Mouse (Mus musculus): ENCODE data around the gene Fam20a.

DNA sequence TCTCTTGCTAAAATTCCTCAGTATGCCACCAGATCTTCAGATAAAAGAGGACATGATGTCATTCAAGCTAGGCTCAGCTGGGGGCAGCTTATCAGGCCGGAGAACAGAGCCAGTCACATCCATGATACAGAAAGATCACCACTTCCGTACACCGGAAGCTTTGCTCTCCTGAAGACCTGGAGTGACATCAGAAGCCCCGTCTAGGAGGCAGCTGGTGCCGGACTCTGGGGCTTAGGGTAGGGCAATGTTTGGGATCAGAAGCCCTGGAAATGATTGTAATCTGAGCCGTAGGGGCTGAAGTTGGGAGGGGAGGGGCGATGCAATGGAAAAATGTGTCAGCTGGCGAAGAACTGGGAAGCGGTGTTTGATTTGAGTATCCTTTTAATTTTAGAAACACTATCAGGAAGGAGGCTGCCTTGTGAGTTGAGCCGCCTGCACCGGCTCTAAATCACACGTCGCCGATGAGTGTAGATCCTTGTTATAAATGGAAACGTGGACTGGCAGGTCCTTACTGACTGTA, 99.5 kb downstream of the Fam20a start:
- no peak for TF ChIP-seq CTCF (conservative IDR thresholded peaks at IDR 0.05; ENCODE audit: low read length)
- no peak for TF ChIP-seq POU5F1 (IDR thresholded peaks at IDR 0.05; ENCODE audit: borderline replicate concordance, low read length)

Data from E14TG2a.4 (cell line).